Mouse (Mus musculus) forebrain, embryonic 11.5 days (tissue): ENCODE results near the gene Sds. TPM values are rescaled to one million over a fixed set of nuclear protein-coding genes. Genes with fewer than 3 reads are reported as not detected.

Experiments used
- ATAC-seq: fragments of 200-750 bp; cut with Nextera tagmentation; replicated peaks from 2 replicates; pipeline ENCODE4 v1.8.0; 2017; ENCODE audit warnings: moderate TSS enrichment; ENCODE audit not compliant: low FRiP score
- DNase-seq: peaks from one replicate; pipeline ENCODE4 v3.0.0-alpha.2; 2017; ENCODE audit warnings: low spot score
- H3K27ac ChIP-seq: fragments of 300-500 bp; sonication (generic); 2 replicates; pipeline ENCODE4 v1.5.1; 2014; ENCODE audit warnings: low read depth, low read length
- H3K27me3 ChIP-seq: fragments of 300-500 bp; sonication (generic); 2 replicates; pipeline ENCODE4 v1.6.1; 2014; ENCODE audit warnings: mild to moderate bottlenecking, low read length, mixed read lengths; ENCODE audit not compliant: control insufficient read depth, insufficient read depth
- H3K36me3 ChIP-seq: fragments of 300-500 bp; sonication (generic); 2 replicates; pipeline ENCODE4 v1.6.1; 2014; ENCODE audit warnings: mild to moderate bottlenecking, low read length, moderate library complexity, mixed read lengths; ENCODE audit not compliant: control insufficient read depth, insufficient read depth
- H3K4me1 ChIP-seq: fragments of 300-500 bp; sonication (generic); replicated peaks from 2 replicates; pipeline ENCODE4 v1.6.1; 2014; ENCODE audit warnings: low read length, mixed read lengths; ENCODE audit not compliant: control insufficient read depth, insufficient read depth
- H3K4me2 ChIP-seq: fragments of 300-500 bp; sonication (generic); 2 replicates; pipeline ENCODE4 v1.6.1; 2014; ENCODE audit warnings: low read depth, mild to moderate bottlenecking, low read length, moderate library complexity, mixed read lengths; ENCODE audit not compliant: severe bottlenecking
- H3K4me3 ChIP-seq: fragments of 300-500 bp; sonication (generic); 2 replicates; pipeline ENCODE4 v1.5.1; 2014; ENCODE audit warnings: low read depth, low read length
- H3K9ac ChIP-seq: fragments of 300-500 bp; sonication (generic); 2 replicates; pipeline ENCODE4 v1.6.1; 2014; ENCODE audit warnings: low read length
- H3K9me3 ChIP-seq: fragments of 300-500 bp; sonication (generic); 2 replicates; pipeline ENCODE4 v1.6.1; 2016; ENCODE audit warnings: low read length, mixed read lengths; ENCODE audit not compliant: control insufficient read depth
- WGBS: fragments of 180-500 bp; shearing (Covaris S2); extraction: QIAGEN DNeasy Blood & Tissue Kit; methylation state at CpG from one replicate; pipeline ENCODE4 v1.1.7; 2014; 5-methylcytosine and 5-hydroxymethylcytosine counted together
- polyA plus RNA-seq: library from polyadenylated mRNA; unstranded; fragments of >200 nt; fragmentation: Nextera tagmentation; extraction: Ambion mirVana; gene quantifications from 2 replicates; pipeline ENCODE4 v1.2.1, GENCODE M21; 2014

Gene Sds
- polyA plus RNA-seq, 1 experiment from 2014 or later, result not detected

GRCm38 (mm10) chr5:120471538-120471937 lies 4.8 kb upstream of the Sds start:
- H3K9ac ChIP-seq, result no peak overlapping the region
- 70% methylated on average over 4 of the region's 4 CpGs for WGBS
- H3K4me2 ChIP-seq, result no peak overlapping the region
- no peak overlapping the region for H3K27ac ChIP-seq
- H3K4me3 ChIP-seq, result no peak overlapping the region
- H3K9me3 ChIP-seq, result no peaks in the 10 kb centered on the region
- DNase-seq (no peak), ATAC-seq (no peak)
- no peaks in the 10 kb centered on the region for H3K36me3 ChIP-seq
- H3K4me1 ChIP-seq, result no peaks in the 10 kb centered on the region
- no peaks in the 10 kb centered on the region for H3K27me3 ChIP-seq

GRCm38 (mm10) chr5:120472770-120473169 lies 3.6 kb upstream of the Sds start, which contains the start of gene Sdsl:
Gene Sdsl (minus strand): TSS chr5:120472810.
- no peaks in the 10 kb centered on the region for H3K9me3 ChIP-seq
- H3K36me3 ChIP-seq, result no peaks in the 10 kb centered on the region
- ATAC-seq (no peak), DNase-seq (no peak)
- 79% methylated on average over 8 of the region's 8 CpGs for WGBS
- no peak within 1 kb of the TSS for H3K27ac ChIP-seq
- H3K4me3 ChIP-seq, result no peak within 1 kb of the TSS
- H3K9ac ChIP-seq, result no peak within 1 kb of the TSS
- H3K27me3 ChIP-seq, result no peaks in the 10 kb centered on the region
- H3K4me1 ChIP-seq, result no peaks in the 10 kb centered on the region
- no peak within 1 kb of the TSS for H3K4me2 ChIP-seq

- ATAC-seq, result no peak
- DNase-seq, result no peak
- Histone ChIP-seq H3K36me3 (no peaks in the 10 kb centered on the region), H3K9me3 (no peaks in the 10 kb centered on the region), H3K27ac (no peak overlapping the region), H3K4me1 (no peaks in the 10 kb centered on the region), H3K4me3 (no peak overlapping the region), H3K4me2 (no peak overlapping the region), H3K27me3 (no peaks in the 10 kb centered on the region), H3K9ac (no peak overlapping the region)
- WGBS, result 96% methylated on average over 2 of the region's 2 CpGs
Observed at GRCm38 (mm10) chr5:120473361-120473760, 3.0 kb upstream of the Sds start.

GRCm38 (mm10) chr5:120475861-120476260 lies 465 bp upstream of the Sds start:
- ATAC-seq, result no peak
- no peak overlapping the region for H3K9ac ChIP-seq
- 55% methylated on average over 8 of the region's 8 CpGs for whole genome bisulfite sequencing
- no peak overlapping the region for H3K4me3 ChIP-seq
- H3K4me1 ChIP-seq, result no peaks in the 10 kb centered on the region
- H3K36me3 ChIP-seq, result no peaks in the 10 kb centered on the region
- H3K27me3 ChIP-seq, result no peaks in the 10 kb centered on the region
- 0 out of 2 replicates have a peak overlapping the region, but pooled peaks have one; percentile 24 for H3K4me2 ChIP-seq
- H3K9me3 ChIP-seq, result no peaks in the 10 kb centered on the region
- no peak for DNase-seq
- no peak overlapping the region for H3K27ac ChIP-seq

GRCm38 (mm10) chr5:120477993-120478392 lies 1.7 kb downstream of the Sds start:
- ATAC-seq, result no peak
- no peak overlapping the region for H3K4me2 ChIP-seq

GRCm38 (mm10) chr5:120479538-120479937 lies 3.2 kb downstream of the Sds start:
- no peaks in the 10 kb centered on the region for H3K4me1 ChIP-seq
- no peaks in the 10 kb centered on the region for H3K9me3 ChIP-seq
- H3K36me3 ChIP-seq, result no peaks in the 10 kb centered on the region
- DNase-seq, result no peak
- H3K27ac ChIP-seq, result no peak overlapping the region
- no peak overlapping the region for H3K4me3 ChIP-seq
- no peaks in the 10 kb centered on the region for H3K27me3 ChIP-seq
- no peak for ATAC-seq
- 65% methylated on average over 4 of the region's 4 CpGs for WGBS
- H3K4me2 ChIP-seq, result no peak overlapping the region
- no peak overlapping the region for H3K9ac ChIP-seq

More at GRCm38 (mm10) chr5:120477993-120478392, 1.7 kb downstream of the Sds start:
- Histone ChIP-seq H3K27me3 (no peaks in the 10 kb centered on the region), H3K4me3 (no peak overlapping the region), H3K27ac (no peak overlapping the region), H3K9me3 (no peaks in the 10 kb centered on the region), H3K9ac (no peak overlapping the region), H3K4me1 (no peaks in the 10 kb centered on the region), H3K36me3 (no peaks in the 10 kb centered on the region)
- no peak for DNase-seq
- WGBS, result 92% methylated on average over 5 of the region's 5 CpGs

- H3K27me3 ChIP-seq, result no peaks in the 10 kb centered on the region
- no peaks in the 10 kb centered on the region; the same call in 1 of the 2 replicates for H3K36me3 ChIP-seq
- ATAC-seq, result no peak
- no peaks in the 10 kb centered on the region for H3K4me1 ChIP-seq
- no peaks in the 10 kb centered on the region for H3K9me3 ChIP-seq
- WGBS, result 67% methylated on average over 9 of the region's 9 CpGs
- H3K4me2 ChIP-seq, result no peak overlapping the region
- no peak for DNase-seq
- no peak overlapping the region for H3K27ac ChIP-seq
- H3K9ac ChIP-seq, result no peak overlapping the region
- H3K4me3 ChIP-seq, result no peak overlapping the region
Observed at GRCm38 (mm10) chr5:120481205-120481604, 4.9 kb downstream of the Sds start.

GRCm38 (mm10) chr5:120483399-120483798 lies 7.1 kb downstream of the Sds start:
- DNase-seq, result no peak
- Histone ChIP-seq H3K36me3 (no peaks in the 10 kb centered on the region; the same call in 1 of the 2 replicates), H3K27ac (no peak overlapping the region), H3K27me3 (no peaks in the 10 kb centered on the region), H3K9me3 (no peaks in the 10 kb centered on the region), H3K4me1 (no peaks in the 10 kb centered on the region), H3K4me2 (no peak overlapping the region), H3K9ac (no peak overlapping the region), H3K4me3 (no peak overlapping the region)
- no peak for ATAC-seq
- WGBS, result 86% methylated on average over 19 of the region's 19 CpGs

- WGBS, result 86% methylated on average over 8 of the region's 8 CpGs
- no peak for ATAC-seq
Observed at GRCm38 (mm10) chr5:120487844-120488243, 11.5 kb downstream of the Sds start.

More at GRCm38 (mm10) chr5:120487844-120488243, 11.5 kb downstream of the Sds start:
- H3K4me1 ChIP-seq, result no peaks in the 10 kb centered on the region
- H3K27me3 ChIP-seq, result no peaks in the 10 kb centered on the region
- no peaks in the 10 kb centered on the region for H3K9me3 ChIP-seq
- H3K36me3 ChIP-seq, result no peaks in the 10 kb centered on the region; the same call in 1 of the 2 replicates
- H3K4me2 ChIP-seq, result no peak overlapping the region
- DNase-seq, result no peak
- H3K4me3 ChIP-seq, result no peak overlapping the region
- H3K9ac ChIP-seq, result no peak overlapping the region
- H3K27ac ChIP-seq, result no peak overlapping the region
